Mouse (Mus musculus) adrenal gland, postnatal 10 days (tissue): ENCODE data around the gene Isyna1. TPM values are rescaled to one million over a fixed set of nuclear protein-coding genes. Genes with fewer than 3 reads are reported as not detected.
A peak's percentile ranks its signal among the peaks of the same experiment; 100 is the strongest.
"Not testable (repeated sequence)": the region's sequence is repeated elsewhere in the genome, so short reads cannot be mapped to it uniquely, and the experiment has no call there.

Experiments used
- DNase-seq: peaks from one replicate; pipeline ENCODE4 v3.0.0; 2021; ENCODE audit warnings: mixed read lengths
- total RNA-seq, 2 experiments: library from RNA; stranded (reverse); gene quantifications; 2 replicates each; pipeline ENCODE4 v1.2.3; 2021

Gene Isyna1
- total RNA-seq, 2 experiments from 2014 or later, result 59.4 to 59.8 TPM

- DNase-seq, result peak; percentile 70
These were observed 19.3 kb upstream of the Isyna1 start for GRCm38 (mm10) chr8:70574915-70575314.

- no peak for DNase-seq
These were observed 17.0 kb upstream of the Isyna1 start for GRCm38 (mm10) chr8:70577207-70577606.

- peak; percentile 79 for DNase-seq
These were observed 10.4 kb upstream of the Isyna1 start for GRCm38 (mm10) chr8:70583476-70584387.

- DNase-seq, result no peak
These were observed 9.4 kb upstream of the Isyna1 start for GRCm38 (mm10) chr8:70584606-70585257.

- peak; percentile 78 for DNase-seq
These were observed 8.9 kb upstream of the Isyna1 start for GRCm38 (mm10) chr8:70585258-70585652.

GRCm38 (mm10) chr8:70587955-70588354 is 6.2 kb upstream of the Isyna1 start:
- DNase-seq, result not testable (repeated sequence)

GRCm38 (mm10) chr8:70591569-70591968 is 2.6 kb upstream of the Isyna1 start:
- peak; percentile 67 for DNase-seq

GRCm38 (mm10) chr8:70593173-70593572 is 1.0 kb upstream of the Isyna1 start:
- DNase-seq, result peak; percentile 71

GRCm38 (mm10) chr8:70594621-70595564 is 720 bp downstream of the Isyna1 start:
- no peak for DNase-seq

- DNase-seq, result no peak
These were observed 1.6 kb downstream of the Isyna1 start for GRCm38 (mm10) chr8:70595811-70596210.

- no peak for DNase-seq
These were observed 2.0 kb downstream of the Isyna1 start for GRCm38 (mm10) chr8:70596216-70596615.

GRCm38 (mm10) chr8:70596775-70597416 is 2.7 kb downstream of the Isyna1 start:
- no peak for DNase-seq

- DNase-seq, result no peak
These were observed 3.5 kb downstream of the Isyna1 start for GRCm38 (mm10) chr8:70597417-70598272.

- DNase-seq, result peak; percentile 92
These were observed 4.1 kb downstream of the Isyna1 start for GRCm38 (mm10) chr8:70598283-70598682.

GRCm38 (mm10) chr8:70598722-70599121 is 4.5 kb downstream of the Isyna1 start:
- no peak for DNase-seq

GRCm38 (mm10) chr8:70599507-70600290 is 5.5 kb downstream of the Isyna1 start:
- DNase-seq, result no peak

- DNase-seq, result peak; percentile 59
These were observed 6.5 kb downstream of the Isyna1 start for GRCm38 (mm10) chr8:70600473-70601270.

- DNase-seq, result peak; percentile 94
These were observed 7.1 kb downstream of the Isyna1 start for GRCm38 (mm10) chr8:70601271-70601649.
